Mouse (Mus musculus): ENCODE measurements around the gene Racgap1.

Gene Racgap1

DNA sequence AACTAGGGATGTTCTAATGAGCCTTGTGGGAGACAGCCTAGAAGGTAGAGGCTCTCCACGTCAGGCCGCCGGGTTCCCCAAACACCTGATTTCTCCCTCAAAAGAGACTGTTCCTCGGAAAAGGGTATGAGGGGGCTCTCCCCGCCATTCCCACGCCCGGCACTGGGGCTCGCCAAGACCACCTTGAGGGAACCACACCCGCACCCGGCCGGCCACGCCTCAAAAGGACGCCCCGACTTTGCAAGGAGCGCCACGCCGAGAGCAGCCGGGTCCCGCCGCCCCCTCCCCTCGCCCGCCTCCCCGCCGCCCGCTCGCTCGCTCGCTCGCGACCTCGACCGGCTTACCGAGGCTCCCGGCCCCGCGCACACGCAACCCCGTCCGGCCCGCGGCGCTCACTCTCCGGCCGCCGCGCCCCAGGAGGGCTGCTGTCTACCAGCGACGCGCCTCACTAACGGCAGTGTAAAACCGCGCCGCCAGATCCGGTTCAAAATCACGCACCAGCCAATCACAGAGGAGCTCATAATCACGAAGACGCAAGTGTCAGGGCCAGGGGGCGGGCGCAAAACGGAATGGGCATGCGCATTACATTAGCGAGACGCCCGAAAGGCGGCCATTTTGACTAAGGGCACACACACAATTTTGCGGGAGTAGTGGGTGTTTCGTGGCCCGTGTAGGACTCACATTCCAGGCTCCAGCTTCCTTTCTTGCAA lies at the start of gene Racgap1:
Gene Racgap1 (minus strand): TSS at position 494 of the 710 bp plus-strand sequence.
- DNase-seq (ENCODE audit: low spot score in 2 of 2) = peak; percentile 95 to 98

DNA sequence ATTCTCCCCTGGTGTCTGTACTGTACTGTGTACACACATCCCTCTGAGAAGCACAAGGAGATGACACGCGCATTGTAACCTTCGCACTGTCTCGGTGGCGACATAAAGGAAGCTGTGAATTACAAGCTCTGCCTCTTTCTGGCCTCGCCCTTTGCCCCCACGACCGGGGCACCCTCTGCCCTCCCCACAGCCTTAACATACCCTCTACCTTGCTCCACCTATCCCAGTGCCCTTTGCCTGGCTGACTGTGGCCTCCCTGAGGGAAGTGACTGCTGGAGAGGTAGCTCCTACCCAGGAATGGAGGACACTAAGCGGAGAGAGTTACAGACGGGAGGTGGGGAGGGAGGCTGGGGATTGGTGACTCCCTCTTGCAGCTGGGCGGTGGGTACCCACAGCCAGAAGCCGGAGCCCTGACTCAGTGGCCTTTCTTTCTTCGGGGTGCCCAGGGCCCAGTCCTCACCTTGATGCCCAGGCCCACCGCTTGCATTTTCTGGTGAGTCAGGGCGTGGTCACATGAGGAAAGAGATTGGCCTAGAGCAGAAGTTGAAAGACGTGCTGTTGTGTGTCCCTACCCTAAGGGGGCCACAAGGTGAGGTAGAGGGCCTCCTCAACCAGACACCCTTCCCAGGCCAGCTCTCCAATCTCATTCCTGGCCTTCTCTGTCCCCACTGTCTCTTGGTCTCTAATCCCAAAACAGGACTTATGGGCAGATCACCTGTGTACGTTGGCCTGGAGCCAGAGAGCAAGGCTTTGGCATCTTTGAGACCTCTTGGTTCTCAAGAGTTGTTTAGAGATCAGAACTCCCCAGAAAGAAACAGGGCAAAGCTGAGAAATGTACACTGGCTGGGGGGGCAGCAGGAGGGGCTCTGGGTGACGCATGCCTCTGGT lies 49.0 kb upstream of the Racgap1 start:
- no peak for DNase-seq (ENCODE audit: low spot score in 2 of 2)

DNA sequence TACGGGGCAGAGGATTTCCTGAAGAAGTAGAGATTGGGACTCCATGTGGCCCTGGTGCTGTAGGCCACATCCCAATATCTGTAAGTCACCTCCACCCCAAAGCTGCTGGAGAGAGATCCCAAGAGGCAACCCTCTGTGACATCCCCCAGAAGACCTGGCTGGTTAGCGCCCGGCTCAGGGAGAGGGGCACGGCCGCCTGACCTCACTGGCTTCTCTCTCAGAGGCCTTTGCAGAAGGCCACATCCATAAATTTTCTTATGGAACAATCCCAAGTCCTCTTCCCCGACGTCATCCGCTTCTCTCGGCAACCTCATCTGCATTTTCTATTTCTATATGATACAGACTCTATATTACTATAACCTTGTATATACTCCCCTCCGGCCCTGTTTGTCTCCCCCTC lies 48.3 kb upstream of the Racgap1 start:
- no peak for DNase-seq (ENCODE audit: low spot score in 2 of 2)

DNA sequence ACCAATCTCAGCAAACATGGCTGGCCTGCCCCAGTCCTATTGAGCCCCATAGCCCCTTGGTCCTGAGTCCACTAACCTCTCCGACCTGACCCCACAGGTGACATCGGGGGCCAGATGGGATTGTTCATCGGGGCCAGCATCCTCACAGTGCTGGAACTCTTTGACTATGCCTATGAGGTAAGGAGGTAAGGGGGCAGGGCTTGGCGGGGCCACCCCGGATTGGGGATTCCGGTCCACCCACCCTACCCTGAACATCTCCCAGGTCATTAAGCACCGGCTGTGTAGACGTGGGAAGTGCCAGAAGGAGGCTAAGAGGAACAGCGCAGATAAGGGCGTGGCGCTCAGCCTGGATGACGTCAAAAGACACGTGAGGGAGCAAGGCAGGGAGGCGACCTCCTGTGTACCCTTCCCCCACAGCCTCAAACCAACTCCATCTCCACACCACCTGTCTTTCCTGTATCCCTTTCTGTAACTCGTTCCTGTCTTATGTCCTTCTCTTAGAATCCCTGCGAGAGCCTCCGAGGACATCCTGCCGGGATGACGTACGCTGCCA lies 47.2 kb upstream of the Racgap1 start:
- no peak for DNase-seq (ENCODE audit: low spot score in 2 of 2)

DNA sequence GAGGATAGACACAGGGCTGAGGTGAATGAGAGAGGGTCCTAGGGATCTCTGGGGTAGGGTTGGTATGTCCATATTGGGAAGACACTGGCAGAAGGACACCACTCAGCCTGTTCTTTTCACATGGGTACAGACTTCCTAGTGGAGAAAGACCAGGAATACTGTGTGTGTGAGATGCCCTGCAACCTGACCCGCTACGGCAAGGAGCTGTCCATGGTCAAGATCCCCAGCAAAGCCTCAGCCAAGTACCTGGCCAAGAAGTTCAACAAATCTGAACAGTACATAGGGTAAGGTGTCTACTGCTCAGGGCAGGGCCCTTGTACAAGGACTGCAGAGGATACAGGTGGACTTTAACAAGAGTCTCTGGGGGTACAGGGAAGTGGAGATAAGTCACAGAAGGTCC lies 45.9 kb upstream of the Racgap1 start:
- no peak for DNase-seq (ENCODE audit: low spot score in 2 of 2)

DNA sequence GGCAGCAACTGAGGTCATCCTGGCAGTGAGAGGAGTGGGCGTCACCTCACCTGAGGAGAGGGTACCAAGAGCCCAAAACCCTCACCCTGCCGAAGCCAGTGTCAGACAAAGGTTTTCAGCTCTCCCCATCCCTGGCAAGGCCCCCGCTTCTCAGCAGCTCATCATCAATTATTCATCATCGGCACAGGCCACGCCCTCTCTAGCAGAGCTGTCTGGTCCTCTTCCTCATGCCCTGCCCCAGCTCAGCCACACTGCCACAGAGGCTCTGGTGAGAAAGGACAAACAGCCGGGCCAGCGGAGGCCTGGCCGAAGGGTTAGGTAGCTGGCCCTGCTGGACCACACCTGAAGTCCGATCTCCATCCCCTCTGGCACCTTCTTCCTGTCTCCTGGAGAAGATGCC lies 40.5 kb upstream of the Racgap1 start:
- no peak for DNase-seq (ENCODE audit: low spot score in 2 of 2)

DNA sequence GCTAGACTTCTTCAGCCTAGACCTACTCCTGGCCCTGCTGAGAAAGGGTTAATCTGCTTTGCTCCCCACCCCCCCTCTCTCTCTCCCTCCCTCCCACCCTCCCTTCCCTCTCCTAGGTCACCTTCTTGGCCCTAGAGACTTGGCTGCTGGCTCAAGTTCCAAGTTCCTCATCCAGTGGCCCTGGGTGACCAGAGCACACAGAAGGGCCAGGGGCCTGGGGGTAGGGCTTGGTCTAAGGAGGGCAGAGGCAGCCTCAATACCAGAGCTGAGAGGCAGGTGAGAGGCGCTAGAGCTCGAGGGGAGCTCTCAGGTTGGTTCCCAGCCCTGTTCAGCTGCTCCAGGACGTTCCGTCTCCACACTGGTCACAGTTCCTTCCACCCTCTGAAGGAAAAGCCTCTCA lies 39.5 kb upstream of the Racgap1 start:
- no peak for DNase-seq (ENCODE audit: low spot score in 2 of 2)

DNA sequence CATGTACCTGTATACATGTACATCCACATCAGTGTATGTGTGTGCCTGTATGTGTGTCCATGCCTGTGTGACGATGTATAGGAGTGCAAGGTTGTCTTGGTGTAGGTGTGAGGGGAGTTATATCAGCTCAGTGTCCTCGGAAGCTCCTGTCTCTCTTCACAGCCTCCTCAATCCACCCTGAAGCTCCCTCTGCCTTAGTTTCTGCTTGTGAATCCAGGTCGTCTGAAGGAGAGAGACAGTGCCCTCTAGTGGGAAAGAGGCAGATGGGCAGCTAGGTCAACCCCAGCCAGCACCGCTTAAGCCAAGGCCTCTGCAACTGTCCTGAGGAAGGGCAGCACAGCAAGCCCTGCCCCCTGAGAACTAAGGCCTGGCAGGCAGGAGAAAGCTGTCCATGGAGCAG lies 37.3 kb upstream of the Racgap1 start:
- DNase-seq (ENCODE audit: low spot score in 2 of 2) = peak in 1 of 2 experiments; percentile 73

DNA sequence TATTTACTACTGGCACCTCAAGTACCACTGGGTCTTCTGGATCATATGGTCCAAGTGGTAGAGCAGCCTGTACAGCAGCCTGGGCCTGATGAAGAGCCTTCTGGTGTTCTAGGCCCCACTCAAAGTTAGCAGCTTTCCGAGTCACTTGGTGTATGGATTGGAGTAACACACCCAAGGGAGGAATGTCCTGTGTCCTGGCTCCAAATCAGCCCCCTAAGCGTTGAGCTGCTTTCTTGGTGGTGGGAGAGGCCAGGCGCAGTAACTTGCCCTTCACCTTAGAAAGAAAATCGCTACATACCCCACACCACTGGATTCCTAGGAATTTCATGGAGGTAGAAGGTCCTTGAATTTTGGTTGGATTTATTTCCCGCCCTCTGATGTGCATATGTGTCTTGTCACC lies 32.7 kb upstream of the Racgap1 start:
- no peak for DNase-seq (ENCODE audit: low spot score in 2 of 2)

DNA sequence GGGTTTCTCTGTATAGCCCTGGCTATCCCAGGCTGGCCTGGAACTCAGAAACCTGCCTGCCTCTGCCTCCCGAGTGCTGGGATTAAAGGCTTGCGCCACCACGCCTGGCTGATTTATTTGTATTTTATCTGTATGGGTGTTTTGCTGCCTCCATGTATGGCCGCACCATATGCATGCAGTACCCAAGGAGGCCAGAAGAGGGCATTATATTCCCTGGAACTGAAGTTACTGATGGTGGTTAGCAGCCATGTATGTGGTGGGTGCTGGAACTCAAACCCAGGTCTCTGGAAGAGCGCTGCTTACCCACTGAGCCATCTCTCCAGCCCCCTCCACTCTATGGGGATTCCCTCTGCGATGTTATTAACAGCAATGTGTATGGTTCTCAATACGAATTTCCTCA lies 31.4 kb upstream of the Racgap1 start:
- DNase-seq (ENCODE audit: low spot score in 2 of 2) = no peak

DNA sequence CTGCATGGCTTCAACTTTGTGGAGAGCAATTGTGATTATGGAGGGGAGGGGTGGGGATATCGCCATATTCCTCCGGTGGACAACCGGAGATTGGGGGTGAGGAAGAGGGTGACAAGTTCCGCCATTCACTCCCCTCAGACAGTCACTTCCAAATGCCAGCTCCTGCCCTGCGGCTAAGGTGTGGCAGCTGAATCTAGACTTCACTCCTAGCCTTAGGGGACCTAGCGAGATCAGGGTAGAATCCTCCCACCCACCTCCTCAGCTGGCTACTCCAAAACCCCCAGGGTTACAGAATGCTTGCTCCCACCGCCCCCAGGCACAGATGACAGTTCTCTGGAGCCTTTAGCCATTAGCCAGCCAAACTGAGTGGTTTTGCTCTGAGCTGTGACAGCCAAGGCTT lies 27.6 kb upstream of the Racgap1 start:
- DNase-seq (ENCODE audit: low spot score in 2 of 2) = no peak

DNA sequence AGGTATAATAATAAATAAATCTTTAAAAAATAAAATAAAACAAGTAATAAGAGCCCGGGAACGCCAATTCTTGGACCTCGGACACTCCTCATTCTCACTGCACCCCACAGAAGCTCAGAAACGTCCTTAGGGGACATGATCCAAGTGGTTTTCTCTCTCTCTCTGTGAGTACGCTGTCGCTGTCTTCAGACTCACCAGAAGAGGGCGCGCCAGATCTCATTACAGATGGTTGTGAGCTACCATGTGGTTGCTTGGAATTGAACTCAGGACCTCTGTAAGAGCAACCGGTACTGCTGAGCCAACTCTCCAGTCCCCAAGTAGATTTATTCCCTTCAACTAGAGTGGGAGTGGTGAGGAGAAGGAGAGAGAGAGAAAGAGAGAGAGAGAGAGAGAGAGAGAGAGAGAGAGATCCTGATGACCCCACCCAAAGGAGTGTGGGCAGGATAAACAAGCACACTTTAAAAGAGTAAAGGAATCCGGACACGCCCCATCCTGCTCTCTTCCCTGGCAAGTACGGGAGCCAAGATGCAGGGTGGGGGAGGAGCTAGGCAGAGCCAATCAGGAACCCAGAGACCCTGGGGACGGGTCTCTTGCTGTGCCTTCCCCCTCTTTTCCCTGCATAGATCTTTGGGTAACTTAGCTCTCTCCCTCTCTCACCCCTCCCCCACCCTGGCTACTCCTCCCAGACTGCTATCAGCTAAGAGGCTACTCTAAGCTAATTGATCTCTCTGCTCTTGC lies 26.8 kb upstream of the Racgap1 start:
- no peak for DNase-seq (ENCODE audit: low spot score in 2 of 2)

DNA sequence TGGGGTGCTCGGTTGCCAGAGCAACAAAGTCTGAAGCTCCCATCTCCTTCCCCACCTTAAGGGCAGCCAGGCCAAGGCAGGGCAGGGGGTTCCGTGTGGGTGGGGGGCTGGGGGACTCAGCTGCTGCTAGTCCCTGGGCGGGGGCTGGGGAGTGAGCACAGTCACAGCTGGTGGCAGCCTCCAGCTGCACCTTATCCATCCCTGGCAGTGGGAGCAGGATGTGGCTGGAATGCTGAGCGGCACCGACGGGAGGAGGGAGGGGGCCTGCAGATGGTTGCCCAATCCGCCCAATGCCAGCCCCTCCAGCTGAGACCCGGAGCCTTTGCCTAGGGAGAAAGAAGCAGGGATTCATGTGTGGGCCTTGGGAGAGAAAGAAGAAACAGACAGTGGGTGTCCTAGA lies 25.6 kb upstream of the Racgap1 start:
- no peak for DNase-seq (ENCODE audit: low spot score in 2 of 2)

DNA sequence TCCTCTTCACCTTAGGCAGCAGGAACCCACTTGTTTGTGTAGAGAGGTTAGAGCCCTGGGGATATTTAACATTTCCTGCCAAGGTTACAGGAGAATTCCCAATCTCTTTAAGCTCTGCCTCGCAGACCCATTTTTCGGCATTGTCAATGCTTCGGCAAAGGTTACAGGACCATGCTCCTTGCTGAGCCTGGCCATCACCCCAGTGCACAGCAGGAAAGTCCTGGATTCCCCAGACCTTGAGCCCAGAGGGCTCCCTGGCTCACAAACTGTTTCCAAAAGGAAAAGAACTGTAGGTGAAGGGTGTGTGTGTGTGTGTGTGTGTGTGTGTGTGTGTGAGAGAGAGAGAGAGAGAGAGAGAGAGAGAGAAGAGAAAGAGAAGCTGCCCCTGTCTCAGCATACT lies 23.4 kb upstream of the Racgap1 start:
- DNase-seq (ENCODE audit: low spot score in 2 of 2) = no peak

DNA sequence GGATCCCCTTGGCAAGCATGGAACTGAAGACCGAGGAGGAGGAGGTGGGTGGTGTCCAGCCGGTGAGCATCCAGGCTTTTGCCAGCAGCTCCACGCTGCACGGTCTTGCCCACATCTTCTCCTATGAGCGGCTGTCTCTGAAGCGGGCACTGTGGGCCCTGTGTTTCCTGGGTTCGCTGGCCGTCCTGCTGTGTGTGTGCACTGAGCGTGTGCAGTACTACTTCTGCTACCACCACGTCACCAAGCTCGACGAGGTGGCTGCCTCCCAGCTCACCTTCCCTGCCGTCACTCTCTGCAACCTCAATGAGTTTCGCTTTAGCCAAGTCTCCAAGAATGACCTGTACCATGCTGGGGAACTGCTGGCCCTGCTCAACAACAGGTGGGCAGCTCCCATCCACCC lies 20.3 kb upstream of the Racgap1 start:
- no peak for DNase-seq (ENCODE audit: low spot score in 2 of 2)

DNA sequence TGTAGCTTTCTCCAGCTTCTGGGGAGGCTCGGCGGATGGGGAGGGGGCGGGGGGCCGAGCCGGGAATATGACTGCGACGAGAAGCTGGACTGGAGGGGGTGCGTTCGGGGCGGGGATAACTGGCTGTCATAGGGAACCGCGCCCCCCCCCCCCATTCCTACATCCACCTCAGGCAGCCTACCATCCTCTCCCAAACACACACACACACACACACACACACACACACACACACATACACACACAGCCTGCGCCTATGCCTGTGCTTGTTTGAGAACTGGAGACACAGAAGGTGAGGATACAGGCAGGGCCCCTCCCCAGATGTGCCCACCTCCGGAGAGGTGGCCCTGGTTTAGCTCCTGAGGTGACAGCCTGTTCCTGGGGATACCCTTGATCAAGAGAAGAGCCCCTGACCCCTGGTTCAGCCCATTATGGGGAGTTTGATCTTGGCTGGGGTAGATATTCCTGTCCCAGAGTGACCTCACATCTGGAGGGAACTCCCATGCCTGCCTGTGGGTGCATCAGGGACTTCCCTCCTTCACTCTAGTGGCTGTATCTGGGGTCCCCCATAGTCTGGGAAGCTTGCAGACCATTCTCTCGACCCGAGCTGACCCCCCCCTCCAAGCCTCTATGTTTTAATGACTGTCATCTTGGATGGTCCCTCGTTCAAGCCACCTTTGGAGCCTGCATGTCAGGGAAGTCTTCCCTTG lies 19.7 kb upstream of the Racgap1 start:
- no peak for DNase-seq (ENCODE audit: low spot score in 2 of 2)

DNA sequence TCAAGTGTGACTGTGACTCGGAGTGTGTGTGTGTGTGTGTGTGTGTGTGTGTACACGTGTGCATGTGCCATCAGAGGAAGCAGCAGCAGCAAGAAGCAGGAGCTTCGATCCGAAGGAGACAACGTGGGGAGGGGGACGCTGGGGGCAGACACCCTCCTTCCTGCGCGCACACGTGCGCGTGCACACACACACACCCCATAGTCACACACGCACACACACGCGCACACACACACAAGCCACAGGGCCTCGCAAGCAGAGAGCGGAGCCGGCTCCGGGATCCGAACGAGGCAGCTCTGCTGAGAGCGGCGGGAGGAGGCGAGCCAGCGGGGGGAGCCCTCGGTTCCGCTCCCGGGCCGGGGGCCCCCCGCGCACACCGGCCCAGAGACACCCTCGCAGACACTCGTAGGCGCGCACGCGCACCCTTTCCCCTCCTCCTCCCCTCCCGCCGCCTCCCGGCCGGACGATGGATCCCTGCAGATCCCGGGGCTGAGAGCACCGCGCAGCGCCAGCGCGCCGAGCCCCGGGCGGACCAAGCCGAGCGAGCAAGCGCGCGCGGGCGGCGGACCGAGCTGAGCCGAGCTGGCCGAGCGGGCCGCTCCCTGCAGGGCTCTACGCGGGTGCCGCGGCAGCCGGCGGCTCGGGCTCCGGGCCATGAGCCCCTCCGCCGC lies 18.8 kb upstream of the Racgap1 start, which contains the start of gene Asic1:
Gene Asic1 (plus strand): TSS at position 215 of the 668 bp plus-strand sequence.
- DNase-seq (ENCODE audit: low spot score in 2 of 2) = peak; percentile 76 to 79

DNA sequence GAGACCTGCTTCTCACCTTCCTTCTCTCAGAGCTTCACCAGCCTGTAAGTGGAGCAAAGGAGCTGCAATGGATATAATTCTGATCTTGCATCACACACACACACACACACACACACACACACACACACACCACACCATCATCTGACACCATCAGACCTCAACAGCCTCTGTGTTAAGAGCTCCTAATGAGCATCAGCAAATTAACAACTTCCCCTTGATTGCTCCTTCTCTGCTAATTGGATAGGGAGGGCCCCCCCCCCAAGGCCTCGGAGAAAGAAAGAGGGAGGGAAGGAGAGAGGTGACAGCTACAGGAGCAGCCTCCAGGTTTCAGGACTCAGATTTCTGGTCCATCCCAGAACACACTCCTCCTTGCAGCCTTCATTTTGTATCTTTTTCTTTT lies 17.9 kb upstream of the Racgap1 start:
- DNase-seq (ENCODE audit: low spot score in 2 of 2) = no peak

DNA sequence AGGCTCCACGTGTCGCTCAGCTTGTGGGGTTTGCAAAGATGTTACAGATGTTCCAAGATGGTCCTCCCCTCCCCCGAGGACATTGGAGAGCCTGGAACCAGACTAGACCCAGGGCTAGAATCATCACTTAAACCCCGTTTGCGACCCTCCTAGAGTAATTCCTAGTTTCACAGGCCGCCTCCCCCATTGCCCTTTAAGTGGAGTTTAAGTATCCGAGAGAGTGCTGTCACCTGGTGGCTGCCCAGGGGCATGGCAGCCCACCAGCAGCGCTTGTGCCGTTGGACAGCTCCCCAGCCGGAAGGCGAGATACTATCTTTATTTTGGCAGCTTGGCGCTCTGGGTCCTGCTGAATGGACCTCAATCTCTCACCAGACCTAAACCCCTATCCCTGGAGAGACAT lies 17.4 kb upstream of the Racgap1 start:
- peak; percentile 77 to 85 for DNase-seq (ENCODE audit: low spot score in 2 of 2)

DNA sequence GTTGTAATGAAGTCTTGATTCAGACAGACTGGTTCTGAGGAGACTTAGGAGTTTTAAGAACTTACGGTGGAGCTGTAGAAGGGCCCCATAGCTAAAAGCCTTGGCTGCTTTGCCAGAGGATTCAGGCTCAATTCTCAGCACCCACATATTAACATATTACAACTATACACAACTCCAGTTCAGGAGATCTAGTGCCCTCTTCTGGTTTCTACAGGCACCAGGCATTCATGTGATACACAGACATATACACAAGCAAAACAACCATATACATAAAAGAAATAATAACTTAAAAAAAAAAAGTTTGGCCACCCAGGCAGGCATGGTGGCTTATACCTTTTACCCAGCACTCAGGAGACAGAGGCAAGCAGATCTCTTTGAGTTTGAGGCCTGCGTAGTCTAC lies 16.1 kb upstream of the Racgap1 start:
- no peak for DNase-seq (ENCODE audit: low spot score in 2 of 2)

All from frontal cortex, postnatal 36 days (tissue).